Mouse (Mus musculus): Measurements from ENCODE around the gene Birc2.

GRCm38 (mm10) chr9:7867981-7868380 lies 31.1 kb upstream of the Birc2 start:
- TF ChIP-seq CTCF (IDR thresholded peaks at IDR 0.05; ENCODE audit: low read depth, low read length) (no peak), POLR2A (IDR thresholded peaks at IDR 0.05; ENCODE audit: insufficient read depth, low read length) (no peak)

All from ES-Bruce4 (cell line).